Mouse (Mus musculus) hindbrain, embryonic 16.5 days (tissue): ENCODE results near the gene Apobec4. TPM values are rescaled to one million over a fixed set of nuclear protein-coding genes. Genes with fewer than 3 reads are reported as not detected.
A peak's percentile ranks its signal among the peaks of the same experiment; 100 is the strongest.

Experiments
- ATAC-seq: fragments of 200-750 bp; cut with Nextera tagmentation; 2 replicates; pipeline ENCODE4 v1.8.0; 2017; ENCODE audit warnings: moderate TSS enrichment, moderate library complexity
- H3K27ac ChIP-seq: fragments of 300-500 bp; sonication (generic); 2 replicates; pipeline ENCODE4 v1.5.1; 2014; ENCODE audit warnings: low read depth, mild to moderate bottlenecking, control low read depth, low read length, moderate library complexity
- H3K27me3 ChIP-seq: fragments of 300-500 bp; sonication (generic); replicated peaks from 2 replicates; pipeline ENCODE4 v1.6.1; 2014; ENCODE audit warnings: low read length; ENCODE audit not compliant: control insufficient read depth, insufficient read depth
- H3K36me3 ChIP-seq: fragments of 300-500 bp; sonication (generic); 2 replicates; pipeline ENCODE4 v1.6.1; 2014; ENCODE audit warnings: mild to moderate bottlenecking, low read length, moderate library complexity, mixed read lengths; ENCODE audit not compliant: control insufficient read depth, insufficient read depth
- H3K4me1 ChIP-seq: fragments of 300-500 bp; sonication (generic); 2 replicates; pipeline ENCODE4 v1.6.1; 2014; ENCODE audit warnings: low read depth, low read length; ENCODE audit not compliant: control insufficient read depth, insufficient read depth
- H3K4me2 ChIP-seq: fragments of 300-500 bp; sonication (generic); 2 replicates; pipeline ENCODE4 v1.6.1; 2014; ENCODE audit warnings: mild to moderate bottlenecking, low read length, control low read depth, moderate library complexity
- H3K4me3 ChIP-seq: fragments of 300-500 bp; sonication (generic); 2 replicates; pipeline ENCODE4 v1.5.1; 2014; ENCODE audit warnings: mild to moderate bottlenecking, low read length, control low read depth, moderate library complexity
- H3K9ac ChIP-seq: fragments of 300-500 bp; sonication (generic); 2 replicates; pipeline ENCODE4 v1.6.1; 2014; ENCODE audit warnings: low read depth, mild to moderate bottlenecking, control low read depth, low read length, moderate library complexity
- H3K9me3 ChIP-seq: fragments of 300-500 bp; sonication (generic); 2 replicates; pipeline ENCODE4 v1.6.1; 2014; ENCODE audit warnings: mild to moderate bottlenecking, low read length, moderate library complexity; ENCODE audit not compliant: control insufficient read depth
- whole genome bisulfite sequencing: fragments of 180-500 bp; shearing (Covaris S2); extraction: QIAGEN DNeasy Blood & Tissue Kit; methylation state at CpG from one replicate; pipeline ENCODE4 v1.1.7; 2014; 5-methylcytosine and 5-hydroxymethylcytosine counted together
- polyA plus RNA-seq: library from polyadenylated mRNA; unstranded; fragments of >200 nt; fragmentation: Nextera tagmentation; extraction: Ambion mirVana; gene quantifications from 2 replicates; pipeline ENCODE4 v1.2.1, GENCODE M21; 2015

Apobec4 gene
- polyA plus RNA-seq, 1 experiment from 2014 or later: 0.13 TPM

DNA sequence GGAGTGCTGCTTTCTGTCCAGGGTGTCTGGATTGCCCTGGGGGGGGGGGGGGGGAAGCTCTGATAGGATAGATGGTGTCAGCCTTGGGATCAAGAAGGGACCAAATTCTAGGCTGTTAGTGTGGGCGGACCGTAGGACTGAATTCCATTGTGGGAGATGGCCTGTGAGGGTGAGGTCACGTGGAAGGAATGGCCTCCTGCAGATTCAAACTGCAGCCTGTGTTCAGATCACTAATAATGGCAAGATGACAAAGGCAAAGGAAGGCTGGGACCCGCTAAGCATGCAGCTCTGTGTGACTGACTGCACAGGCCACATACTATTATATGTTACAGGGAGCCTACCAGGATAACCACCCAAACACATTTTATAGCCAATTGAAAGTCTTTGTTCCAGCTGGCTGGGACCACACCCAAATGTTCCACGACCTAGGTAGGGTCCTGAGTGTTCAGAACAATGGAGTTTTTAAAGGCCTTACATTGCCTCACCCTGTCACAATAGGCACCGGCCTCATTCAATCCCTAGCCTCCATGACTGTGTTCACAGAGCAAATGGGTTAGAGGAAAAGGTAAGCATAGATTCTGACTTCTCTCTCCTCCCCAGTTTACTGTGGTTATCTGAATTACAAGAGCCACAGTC is 43.3 kb downstream of the Apobec4 start:
- Histone ChIP-seq H3K36me3 (no peaks in the 10 kb centered on the region), H3K27me3 (no peaks in the 10 kb centered on the region), H3K4me3 (no peak overlapping the region), H3K4me1 (peaks cover 5% of the 10 kb centered on the region; the same call in 1 of the 2 replicates), H3K9ac (no peak overlapping the region), H3K27ac (peak overlapping the region; percentile 42; the same call in 1 of the 2 replicates), H3K4me2 (no peak overlapping the region), H3K9me3 (no peaks in the 10 kb centered on the region)
- 20% methylated on average over 6 of the region's 6 CpGs for WGBS
- no peak for ATAC-seq

DNA sequence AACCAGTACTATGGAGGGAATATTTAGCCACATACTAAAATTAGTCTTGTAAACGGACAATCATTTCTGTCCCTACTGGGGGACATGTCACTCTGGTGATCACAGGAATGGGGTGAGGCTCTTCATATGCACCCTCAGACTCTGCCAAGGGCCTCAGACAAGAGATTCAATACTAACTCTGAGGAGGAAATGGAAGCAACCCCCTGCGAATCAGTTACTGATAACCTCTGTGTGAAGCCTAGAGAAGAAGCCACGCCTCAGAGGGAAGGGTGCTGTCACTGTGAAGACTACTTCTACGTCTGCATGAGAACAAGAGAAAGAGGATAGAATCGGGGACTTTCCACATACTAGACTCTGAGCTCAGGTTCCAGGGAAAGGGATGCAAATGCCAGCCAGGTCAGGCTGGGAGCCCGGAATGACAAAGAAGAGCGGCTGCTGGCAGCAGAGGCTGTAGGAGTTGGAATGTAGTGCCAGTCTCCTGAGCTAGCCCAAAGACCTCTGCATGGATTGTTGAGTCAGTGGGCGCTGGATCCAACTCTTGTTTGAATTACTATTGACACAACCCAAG is 45.4 kb downstream of the Apobec4 start:
- no peak overlapping the region for H3K4me3 ChIP-seq
- 74% methylated on average over 8 of the region's 8 CpGs for WGBS
- H3K4me2 ChIP-seq: no peak overlapping the region
- no peaks in the 10 kb centered on the region for H3K36me3 ChIP-seq
- ATAC-seq: no peak
- H3K4me1 ChIP-seq: peaks cover 8% of the 10 kb centered on the region
- H3K27me3 ChIP-seq: no peaks in the 10 kb centered on the region
- no peak overlapping the region for H3K27ac ChIP-seq
- H3K9ac ChIP-seq: no peak overlapping the region
- H3K9me3 ChIP-seq: no peaks in the 10 kb centered on the region

DNA sequence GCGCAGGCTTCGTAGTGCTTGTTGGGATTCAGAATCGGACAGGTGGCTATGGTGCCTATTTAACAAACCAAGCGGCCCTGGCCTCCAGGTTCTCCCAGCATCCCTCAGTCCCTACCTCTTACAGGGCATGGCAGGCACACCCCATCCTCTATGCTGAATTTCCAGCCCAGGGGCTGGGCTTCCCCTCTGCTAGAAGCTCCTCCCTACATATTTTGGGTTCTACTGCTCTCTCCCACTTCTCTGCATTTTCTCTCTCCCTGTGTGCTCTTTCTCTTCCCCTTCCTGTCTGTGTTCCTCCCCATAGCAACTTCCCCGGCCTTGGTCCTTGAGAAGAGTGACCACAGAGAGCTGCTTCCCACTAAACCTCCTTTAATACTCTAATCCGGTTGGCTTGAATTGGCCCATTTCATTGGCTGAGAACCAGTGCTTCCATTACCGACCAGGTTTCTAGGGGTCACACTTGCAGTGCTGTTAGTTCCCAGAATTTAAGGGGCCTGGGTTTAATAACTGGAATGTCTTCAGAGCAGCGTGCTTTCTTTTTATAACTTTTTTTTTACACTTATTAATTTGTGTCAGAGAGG is 46.4 kb downstream of the Apobec4 start:
- WGBS: 86% methylated on average over 8 of the region's 8 CpGs
- peaks cover 8% of the 10 kb centered on the region for H3K4me1 ChIP-seq
- H3K9ac ChIP-seq: no peak overlapping the region
- H3K27ac ChIP-seq: no peak overlapping the region
- no peak overlapping the region for H3K4me3 ChIP-seq
- H3K9me3 ChIP-seq: no peaks in the 10 kb centered on the region
- H3K36me3 ChIP-seq: no peaks in the 10 kb centered on the region
- no peak for ATAC-seq
- H3K27me3 ChIP-seq: no peaks in the 10 kb centered on the region
- no peak overlapping the region for H3K4me2 ChIP-seq

DNA sequence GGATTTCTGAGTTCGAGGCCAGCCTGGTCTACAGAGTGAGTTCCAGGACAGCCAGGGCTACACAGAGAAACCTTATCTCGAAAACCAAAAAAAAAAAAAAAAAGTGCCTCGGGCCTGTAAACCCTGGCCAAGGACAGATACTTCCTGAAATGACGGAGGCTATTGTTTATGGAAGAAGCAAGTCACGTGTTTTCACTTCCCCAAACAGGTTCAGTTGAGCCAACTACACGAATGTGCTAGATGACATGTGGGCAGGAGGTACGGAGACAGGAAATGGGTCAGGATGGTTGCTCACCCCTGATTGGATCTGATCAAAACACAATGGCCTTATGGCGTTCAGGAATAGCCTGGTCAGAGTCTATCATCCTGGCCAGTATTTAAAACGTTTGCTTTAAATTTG is 47.8 kb downstream of the Apobec4 start:
- no peaks in the 10 kb centered on the region for H3K27me3 ChIP-seq
- no peak overlapping the region for H3K9ac ChIP-seq
- H3K4me3 ChIP-seq: no peak overlapping the region
- 85% methylated on average over 9 of the region's 9 CpGs for WGBS
- H3K9me3 ChIP-seq: no peaks in the 10 kb centered on the region
- H3K4me2 ChIP-seq: no peak overlapping the region
- H3K36me3 ChIP-seq: no peaks in the 10 kb centered on the region
- ATAC-seq: no peak
- no peak overlapping the region for H3K27ac ChIP-seq
- H3K4me1 ChIP-seq: peaks cover 3% of the 10 kb centered on the region; the same call in 1 of the 2 replicates

DNA sequence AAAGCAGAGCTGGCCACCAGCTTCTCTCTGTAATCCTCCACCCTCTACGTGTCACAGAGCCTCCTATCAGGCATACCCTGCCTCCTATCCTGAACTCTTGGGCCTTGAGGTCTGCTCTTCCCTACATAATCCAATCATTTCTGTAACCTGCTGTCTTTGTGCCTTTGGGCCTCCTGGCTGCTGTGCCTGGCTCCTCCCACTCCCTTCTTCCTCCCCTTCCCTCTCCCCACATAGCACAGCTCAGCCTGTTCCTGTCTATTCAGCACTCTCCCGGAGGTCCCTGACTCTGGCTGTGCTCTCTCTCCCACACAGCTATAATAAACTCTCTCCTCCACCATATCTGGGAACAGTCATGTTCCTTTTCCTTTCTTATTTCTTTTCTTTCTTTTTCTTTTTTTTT is 49.5 kb downstream of the Apobec4 start, which contains the start of gene Ncf2:
Gene Ncf2 (plus strand): TSS at position 298 of the 400 bp plus-strand sequence.
- peak; percentile 80 for ATAC-seq
- no peak within 1 kb of the TSS; the same call in 1 of the 2 replicates for H3K9ac ChIP-seq
- no peaks in the 10 kb centered on the region for H3K36me3 ChIP-seq
- H3K27ac ChIP-seq: 0 out of 2 replicates have a peak within 1 kb of the TSS, but pooled peaks have one; percentile 23
- no peak within 1 kb of the TSS for H3K4me2 ChIP-seq
- peaks cover 3% of the 10 kb centered on the region; the same call in 1 of the 2 replicates for H3K4me1 ChIP-seq
- 18% methylated on average over 2 of the region's 2 CpGs for WGBS
- no peaks in the 10 kb centered on the region for H3K9me3 ChIP-seq
- H3K4me3 ChIP-seq: no peak within 1 kb of the TSS
- no peaks in the 10 kb centered on the region for H3K27me3 ChIP-seq

DNA sequence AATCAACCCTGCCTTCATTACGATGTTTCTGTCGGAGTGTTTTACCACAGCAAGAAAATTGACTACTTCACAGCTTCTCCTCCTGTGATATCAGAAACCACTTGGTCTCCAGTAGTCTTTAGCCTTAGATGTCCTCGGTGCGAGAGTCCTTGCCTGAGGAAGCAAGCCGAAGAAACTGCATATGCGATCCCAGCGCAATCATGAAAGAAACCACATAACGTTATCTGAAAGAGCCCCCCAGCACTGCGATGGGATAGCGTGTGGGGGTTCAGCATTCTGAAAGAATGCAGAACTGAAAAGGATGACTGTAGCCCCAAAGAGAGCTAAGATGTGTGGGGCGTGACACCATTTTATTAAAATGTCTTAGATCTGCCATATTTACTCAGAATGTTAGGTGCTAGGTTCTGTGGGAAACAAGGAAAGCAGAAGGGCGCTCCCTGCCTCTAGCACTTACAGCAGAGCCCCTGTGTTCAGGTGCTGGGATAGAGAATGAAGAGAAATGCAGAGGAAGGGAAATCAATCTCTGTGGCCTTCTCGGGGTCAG is 50.4 kb downstream of the Apobec4 start:
- Histone ChIP-seq H3K4me1 (peaks cover 3% of the 10 kb centered on the region; the same call in 1 of the 2 replicates), H3K36me3 (no peaks in the 10 kb centered on the region), H3K9ac (no peak overlapping the region), H3K27ac (no peak overlapping the region), H3K4me2 (no peak overlapping the region), H3K4me3 (no peak overlapping the region), H3K9me3 (no peaks in the 10 kb centered on the region), H3K27me3 (no peaks in the 10 kb centered on the region)
- no peak for ATAC-seq
- 84% methylated on average over 13 of the region's 13 CpGs for WGBS

DNA sequence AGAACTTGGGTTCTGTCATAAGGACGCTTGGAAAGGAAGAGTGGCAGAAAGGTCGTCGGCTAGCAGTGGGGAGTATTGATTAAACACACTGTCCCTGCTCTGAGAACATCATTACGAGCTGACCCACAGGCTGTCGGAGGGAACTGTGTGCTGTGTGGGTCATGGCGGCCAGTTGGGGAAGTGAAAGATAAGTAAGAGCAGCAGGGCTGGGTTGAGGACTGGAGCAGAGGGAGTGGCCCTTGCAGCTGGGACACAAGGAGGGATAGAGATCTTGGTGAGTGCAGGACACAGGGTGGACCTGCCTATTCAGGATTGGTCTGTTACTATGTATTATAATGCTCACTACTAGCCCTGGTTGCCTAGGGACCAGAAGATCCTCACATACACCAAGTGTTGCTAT is 54.6 kb downstream of the Apobec4 start:
- no peak overlapping the region for H3K27ac ChIP-seq
- H3K4me3 ChIP-seq: no peak overlapping the region
- H3K36me3 ChIP-seq: no peaks in the 10 kb centered on the region
- ATAC-seq: no peak
- H3K9ac ChIP-seq: no peak overlapping the region
- H3K4me1 ChIP-seq: peaks cover 1% of the 10 kb centered on the region; the same call in 1 of the 2 replicates
- 83% methylated on average over 6 of the region's 6 CpGs for WGBS
- no peaks in the 10 kb centered on the region for H3K27me3 ChIP-seq
- H3K4me2 ChIP-seq: no peak overlapping the region
- no peaks in the 10 kb centered on the region for H3K9me3 ChIP-seq
